Mouse (Mus musculus): ENCODE data around the gene Csnk2a2. TPM values are rescaled to one million over a fixed set of nuclear protein-coding genes. Genes with fewer than 3 reads are reported as not detected.

Csnk2a2 gene
- total and polyA plus RNA-seq, 2 experiments from 2014 or later = 9.3 to 17.5 TPM

GRCm38 (mm10) chr8:95488698-95489332 lies 1.0 kb downstream of the Csnk2a2 start:
- peak overlapping the region; percentile 92 for H3K4me2 ChIP-seq (ENCODE audit: low read depth, low read length)
- H3K4me3 ChIP-seq (ENCODE audit: low read length) = peak overlapping the region; percentile 91
- peak overlapping the region; percentile 73 for H3K27ac ChIP-seq
- peak; percentile 95 for ATAC-seq
- H3K4me1 ChIP-seq (ENCODE audit: insufficient read depth, low read length) = peaks cover 9% of the 10 kb centered on the region
- peak; percentile 63 for TF ChIP-seq CTCF (IDR thresholded peaks at IDR 0.05; ENCODE audit: low read depth)
- no peaks in the 10 kb centered on the region for H3K27me3 ChIP-seq (ENCODE audit: insufficient read depth, low read length)
- DNase-seq (ENCODE audit: low spot score) = peak; percentile 88
- no peaks in the 10 kb centered on the region for H3K9me3 ChIP-seq (ENCODE audit: low read length)
- peak overlapping the region; percentile 92 for H3K9ac ChIP-seq (replicated peaks; ENCODE audit: low read length)
- H3K36me3 ChIP-seq (ENCODE audit: insufficient read depth, low read length) = peaks cover 8% of the 10 kb centered on the region; the same call in 1 of the 2 replicates
- 4% methylated on average over 11 of the region's 42 CpGs for WGBS

GRCm38 (mm10) chr8:95487800-95488697 lies 1.8 kb downstream of the Csnk2a2 start:
- no peaks in the 10 kb centered on the region for H3K9me3 ChIP-seq (ENCODE audit: low read length)

GRCm38 (mm10) chr8:95470008-95470407 lies 19.8 kb downstream of the Csnk2a2 start:
- Histone ChIP-seq H3K9me3 (ENCODE audit: low read length) (no peaks in the 10 kb centered on the region), H3K27me3 (ENCODE audit: insufficient read depth, low read length) (no peaks in the 10 kb centered on the region), H3K4me1 (ENCODE audit: insufficient read depth, low read length) (no peaks in the 10 kb centered on the region), H3K27ac (no peak overlapping the region), H3K9ac (replicated peaks; ENCODE audit: low read length) (no peak overlapping the region), H3K4me2 (ENCODE audit: low read depth, low read length) (no peak overlapping the region), H3K4me3 (ENCODE audit: low read length) (no peak overlapping the region), H3K36me3 (ENCODE audit: insufficient read depth, low read length) (peaks cover 25% of the 10 kb centered on the region; the same call in 1 of the 2 replicates)
- DNase-seq (ENCODE audit: low spot score) = no peak
- WGBS = 96% methylated on average over 4 of the region's 4 CpGs
- no peak for TF ChIP-seq CTCF (IDR thresholded peaks at IDR 0.05; ENCODE audit: low read depth)
- ATAC-seq = no peak

More at GRCm38 (mm10) chr8:95487800-95488697, 1.8 kb downstream of the Csnk2a2 start:
- peaks cover 14% of the 10 kb centered on the region for H3K36me3 ChIP-seq (ENCODE audit: insufficient read depth, low read length)
- H3K4me2 ChIP-seq (ENCODE audit: low read depth, low read length) = peak overlapping the region; percentile 92
- peak; percentile 36 for TF ChIP-seq CTCF (IDR thresholded peaks at IDR 0.05; ENCODE audit: low read depth)
- H3K9ac ChIP-seq (replicated peaks; ENCODE audit: low read length) = peak overlapping the region; percentile 92
- H3K4me3 ChIP-seq (ENCODE audit: low read length) = peak overlapping the region; percentile 91
- whole genome bisulfite sequencing = 0% methylated on average over 40 of the region's 95 CpGs
- no peaks in the 10 kb centered on the region for H3K27me3 ChIP-seq (ENCODE audit: insufficient read depth, low read length)
- peaks cover 9% of the 10 kb centered on the region for H3K4me1 ChIP-seq (ENCODE audit: insufficient read depth, low read length)
- H3K27ac ChIP-seq = peak overlapping the region; percentile 73
- DNase-seq (ENCODE audit: low spot score) (no peak), ATAC-seq (peak; percentile 50)

- no peak overlapping the region for H3K4me2 ChIP-seq (ENCODE audit: low read depth, low read length)
- 94% methylated on average over 3 of the region's 3 CpGs for WGBS
- no peak overlapping the region for H3K9ac ChIP-seq (replicated peaks; ENCODE audit: low read length)
- TF ChIP-seq CTCF (IDR thresholded peaks at IDR 0.05; ENCODE audit: low read depth) = no peak
- ATAC-seq = no peak
- no peak overlapping the region for H3K4me3 ChIP-seq (ENCODE audit: low read length)
- H3K27me3 ChIP-seq (ENCODE audit: insufficient read depth, low read length) = no peaks in the 10 kb centered on the region
- H3K9me3 ChIP-seq (ENCODE audit: low read length) = no peaks in the 10 kb centered on the region
- no peaks in the 10 kb centered on the region for H3K4me1 ChIP-seq (ENCODE audit: insufficient read depth, low read length)
- H3K36me3 ChIP-seq (ENCODE audit: insufficient read depth, low read length) = peaks cover 24% of the 10 kb centered on the region; the same call in 1 of the 2 replicates
- H3K27ac ChIP-seq = no peak overlapping the region
- no peak for DNase-seq (ENCODE audit: low spot score)
Observed at GRCm38 (mm10) chr8:95468995-95469394, 20.8 kb downstream of the Csnk2a2 start.

GRCm38 (mm10) chr8:95466543-95466942 lies 23.3 kb downstream of the Csnk2a2 start:
- no peak for ATAC-seq
- H3K4me1 ChIP-seq (ENCODE audit: insufficient read depth, low read length) = no peaks in the 10 kb centered on the region
- no peak for DNase-seq (ENCODE audit: low spot score)
- H3K27ac ChIP-seq = no peak overlapping the region
- H3K9ac ChIP-seq (replicated peaks; ENCODE audit: low read length) = no peak overlapping the region
- no peaks in the 10 kb centered on the region for H3K9me3 ChIP-seq (ENCODE audit: low read length)
- peaks cover 15% of the 10 kb centered on the region for H3K36me3 ChIP-seq (ENCODE audit: insufficient read depth, low read length)
- H3K4me3 ChIP-seq (ENCODE audit: low read length) = no peak overlapping the region
- 70% methylated on average over 2 of the region's 2 CpGs for WGBS
- H3K27me3 ChIP-seq (ENCODE audit: insufficient read depth, low read length) = no peaks in the 10 kb centered on the region
- TF ChIP-seq CTCF (IDR thresholded peaks at IDR 0.05; ENCODE audit: low read depth) = no peak
- no peak overlapping the region for H3K4me2 ChIP-seq (ENCODE audit: low read depth, low read length)

- no peak overlapping the region for H3K9ac ChIP-seq (replicated peaks; ENCODE audit: low read length)
- H3K4me2 ChIP-seq (ENCODE audit: low read depth, low read length) = no peak overlapping the region
- H3K36me3 ChIP-seq (ENCODE audit: insufficient read depth, low read length) = peaks cover 68% of the 10 kb centered on the region
- TF ChIP-seq CTCF (IDR thresholded peaks at IDR 0.05; ENCODE audit: low read depth) = peak; percentile 52; the same call in 1 of the 2 replicates
- no peaks in the 10 kb centered on the region for H3K9me3 ChIP-seq (ENCODE audit: low read length)
- WGBS = 42% methylated on average over 8 of the region's 8 CpGs
- H3K27me3 ChIP-seq (ENCODE audit: insufficient read depth, low read length) = no peaks in the 10 kb centered on the region
- H3K4me1 ChIP-seq (ENCODE audit: insufficient read depth, low read length) = no peaks in the 10 kb centered on the region
- DNase-seq (ENCODE audit: low spot score) = peak; percentile 47
- no peak overlapping the region for H3K27ac ChIP-seq
- H3K4me3 ChIP-seq (ENCODE audit: low read length) = no peak overlapping the region
- no peak for ATAC-seq
Observed at GRCm38 (mm10) chr8:95452518-95452917, 37.3 kb downstream of the Csnk2a2 start.
